In the genomic region with DNA sequence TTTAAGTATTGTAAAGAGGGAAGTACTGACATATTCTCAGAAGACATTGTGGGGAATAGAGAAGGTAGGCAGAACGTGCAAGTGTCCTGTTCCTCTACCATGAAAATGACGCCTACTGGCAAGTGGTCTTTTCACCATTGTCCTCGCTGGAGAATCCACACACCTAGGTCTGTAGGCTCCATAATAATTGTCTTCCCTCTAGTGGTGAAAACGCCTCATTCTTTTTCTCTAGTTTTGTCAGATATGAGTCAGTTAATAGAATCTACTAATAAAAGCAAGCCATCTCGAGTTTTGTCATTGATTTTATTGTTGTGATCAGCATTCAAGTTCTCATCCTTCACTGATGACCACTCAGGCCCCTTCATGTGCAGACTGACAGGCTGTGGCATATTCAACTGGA, we compare ENCODE assay signal across 23 mouse cellular contexts. TPM values are rescaled to one million over a fixed set of nuclear protein-coding genes. Genes with fewer than 3 reads are reported as not detected.
DNase-seq lines count a peak whose midpoint lies in the region; ATAC-seq and TF ChIP-seq lines count a peak whose summit lies in the region.
"Had no signal": no experiment of that assay in that cellular context is flagged by ENCODE, and none has a peak within 500 bp of the region (broad histone marks: within the 10 kb centered on the region; RNA-seq: fewer than 3 reads in every experiment).

No protein-coding gene starts in this region.

- H3K4me3 ChIP-seq in intestine, postnatal 0 days (ENCODE audit: low read depth, low read length) = no peak overlapping the region
- H3K4me3 ChIP-seq in intestine, embryonic 16.5 days (ENCODE audit: low read length) = no peak overlapping the region
- H3K4me3 ChIP-seq in liver, postnatal 0 days (ENCODE audit: low read depth, low read length) = no peak overlapping the region
- H3K4me3 ChIP-seq: embryonic facial prominence, embryonic 13.5 days; forebrain, embryonic 10.5 days; heart, embryonic 13.5 days; hindbrain, embryonic 12.5 days; midbrain, embryonic 13.5 days had no signal

- TF ChIP-seq EP300 in liver, postnatal 0 days (IDR thresholded peaks at IDR 0.05; ENCODE audit: low read depth) = no peak

- peak; percentile 30 for TF ChIP-seq CTCF in intestine, postnatal 0 days (IDR thresholded peaks at IDR 0.05; ENCODE audit: low read depth)
- peak; percentile 60 for TF ChIP-seq CTCF in liver, postnatal 0 days (IDR thresholded peaks at IDR 0.05; ENCODE audit: low read depth)

- H3K9me3 ChIP-seq in intestine, postnatal 0 days (ENCODE audit: control insufficient read depth) = no peaks in the 10 kb centered on the region
- H3K9me3 ChIP-seq in intestine, embryonic 16.5 days (ENCODE audit: control insufficient read depth, low read length) = no peaks in the 10 kb centered on the region
- H3K9me3 ChIP-seq in liver, postnatal 0 days (ENCODE audit: low read length) = no peaks in the 10 kb centered on the region
- H3K9me3 ChIP-seq: embryonic facial prominence, embryonic 13.5 days; forebrain, embryonic 10.5 days; G1E; heart, embryonic 13.5 days; hindbrain, embryonic 12.5 days; midbrain, embryonic 13.5 days had no signal

- no peaks in the 10 kb centered on the region for H3K4me1 ChIP-seq in intestine, postnatal 0 days (replicated peaks; ENCODE audit: control insufficient read depth, insufficient read depth, low read length)
- no peaks in the 10 kb centered on the region for H3K4me1 ChIP-seq in intestine, embryonic 16.5 days (ENCODE audit: control insufficient read depth, insufficient read depth, low read length)
- H3K4me1 ChIP-seq in liver, postnatal 0 days (ENCODE audit: insufficient read depth) = peaks cover 17% of the 10 kb centered on the region
- H3K4me1 ChIP-seq: embryonic facial prominence, embryonic 13.5 days; forebrain, embryonic 10.5 days; hindbrain, embryonic 12.5 days; midbrain, embryonic 13.5 days had no signal

- no peak overlapping the region for H3K9ac ChIP-seq in intestine, postnatal 0 days (ENCODE audit: low read depth, low read length)
- no peak overlapping the region for H3K9ac ChIP-seq in intestine, embryonic 16.5 days (ENCODE audit: low read depth, low read length)
- 0 out of 2 replicates have a peak overlapping the region, but pooled peaks have one; percentile 3 for H3K9ac ChIP-seq in liver, postnatal 0 days (replicated peaks)
- H3K9ac ChIP-seq: embryonic facial prominence, embryonic 13.5 days; heart, embryonic 13.5 days; hindbrain, embryonic 12.5 days; midbrain, embryonic 13.5 days had no signal

- H3K27me3 ChIP-seq in intestine, postnatal 0 days (replicated peaks; ENCODE audit: control insufficient read depth, insufficient read depth, low read length) = no peaks in the 10 kb centered on the region
- H3K27me3 ChIP-seq in intestine, embryonic 16.5 days (replicated peaks; ENCODE audit: control insufficient read depth, insufficient read depth, low read length) = no peaks in the 10 kb centered on the region
- no peaks in the 10 kb centered on the region for H3K27me3 ChIP-seq in liver, postnatal 0 days (ENCODE audit: insufficient read depth, low read length)
- H3K27me3 ChIP-seq: embryonic facial prominence, embryonic 13.5 days; heart, embryonic 13.5 days; hindbrain, embryonic 12.5 days; midbrain, embryonic 13.5 days had no signal

- no peak overlapping the region for H3K27ac ChIP-seq in intestine, postnatal 0 days (ENCODE audit: low read depth, low read length)
- no peak overlapping the region for H3K27ac ChIP-seq in intestine, embryonic 16.5 days (ENCODE audit: low read length)
- H3K27ac ChIP-seq in liver, postnatal 0 days (ENCODE audit: low read depth) = peak overlapping the region; percentile 53
- H3K27ac ChIP-seq: embryonic facial prominence, embryonic 13.5 days; forebrain, embryonic 10.5 days; heart, embryonic 13.5 days; hindbrain, embryonic 12.5 days; midbrain, embryonic 13.5 days had no signal

- DNase-seq in A20 (ENCODE audit: low read depth, low spot score) = peak; percentile 29
- no peak for DNase-seq in liver, postnatal 0 days
- no peak for DNase-seq in kidney, postnatal 25 days
- DNase-seq in Muller cell, postnatal 12 days (ENCODE audit: inconsistent ontology term) = no peak
- DNase-seq in urinary bladder, postnatal 14 days (ENCODE audit: low spot score) = no peak
- DNase-seq: adrenal gland, postnatal 36 days; cerebellum, postnatal 36 days; gastrocnemius, postnatal 36 days; kidney, adult 11 months; lung, postnatal 36 days; right cerebral cortex, postnatal 25 days had no signal

- H3K4me2 ChIP-seq in intestine, postnatal 0 days (replicated peaks; ENCODE audit: low read depth) = no peak overlapping the region
- H3K4me2 ChIP-seq in intestine, embryonic 16.5 days (ENCODE audit: low read depth, low read length) = no peak overlapping the region
- H3K4me2 ChIP-seq in liver, postnatal 0 days (ENCODE audit: low read depth, low read length) = peak overlapping the region; percentile 10; the same call in 1 of the 2 replicates
- H3K4me2 ChIP-seq: embryonic facial prominence, embryonic 13.5 days; heart, embryonic 13.5 days; hindbrain, embryonic 12.5 days; midbrain, embryonic 13.5 days had no signal

- WGBS in intestine, postnatal 0 days = 45% methylated on average over 5 of the region's 5 CpGs
- WGBS in intestine, embryonic 16.5 days = 45% methylated on average over 5 of the region's 5 CpGs
- WGBS in liver, postnatal 0 days (ENCODE audit: insufficient replicate concordance) = 33% methylated on average over 5 of the region's 5 CpGs

- no peaks in the 10 kb centered on the region for H3K36me3 ChIP-seq in intestine, postnatal 0 days (ENCODE audit: control insufficient read depth, insufficient read depth)
- H3K36me3 ChIP-seq in intestine, embryonic 16.5 days (ENCODE audit: control insufficient read depth, insufficient read depth, low read length) = no peaks in the 10 kb centered on the region
- no peaks in the 10 kb centered on the region for H3K36me3 ChIP-seq in liver, postnatal 0 days (replicated peaks; ENCODE audit: insufficient read depth, low read length)
- H3K36me3 ChIP-seq: embryonic facial prominence, embryonic 13.5 days; forebrain, embryonic 10.5 days; G1E; heart, embryonic 13.5 days; hindbrain, embryonic 12.5 days; midbrain, embryonic 13.5 days had no signal

- ATAC-seq in intestine, postnatal 0 days = no peak
- ATAC-seq in intestine, embryonic 16.5 days = no peak
- 0 out of 2 replicates have a peak, but pooled peaks have one; percentile 46 for ATAC-seq in granulocyte monocyte progenitor cell, adult 5-6 weeks (replicated peaks; ENCODE audit: poor library complexity, severe bottlenecking)
- no peak for ATAC-seq in liver, postnatal 0 days
- ATAC-seq: midbrain, embryonic 13.5 days had no signal

RNA-seq across cellular contexts. Expression of gene Olfr66, which starts 11.6 kb away (rescaled TPM):
- polyA plus RNA-seq in intestine, postnatal 0 days (2015; fragmentation: Nextera tagmentation; extraction: Ambion mirVana) = not detected in 2 replicates
- not detected in 2 replicates for polyA plus RNA-seq in intestine, embryonic 16.5 days (2015; fragmentation: Nextera tagmentation; extraction: Ambion mirVana)
- total RNA-seq in granulocyte monocyte progenitor cell, adult 5-6 weeks (2014; fragmentation: Nextera tagmentation) = not detected in 2 replicates
- total RNA-seq in granulocyte monocyte progenitor cell, adult 5-6 weeks (2017) = not detected in 2 replicates
- polyA plus RNA-seq in liver, postnatal 0 days (2015; fragmentation: Nextera tagmentation; extraction: Ambion mirVana) = not detected in 2 replicates
- total RNA-seq: adrenal gland, postnatal 36 days; G1E; gastrocnemius, postnatal 36 days; layer of hippocampus, adult 18-20 months had no signal
- polyA plus RNA-seq: embryonic facial prominence, embryonic 13.5 days; forebrain, embryonic 10.5 days; G1E; heart, embryonic 13.5 days; hindbrain, embryonic 12.5 days; limb, embryonic 14.5 days; midbrain, embryonic 13.5 days; neural tube, embryonic 11.5 days had no signal

RNA-seq across cellular contexts. Expression of gene Olfr64, which starts 19.8 kb away (rescaled TPM):
- polyA plus RNA-seq in intestine, postnatal 0 days (2015; fragmentation: Nextera tagmentation; extraction: Ambion mirVana) = not detected in 2 replicates
- polyA plus RNA-seq in intestine, embryonic 16.5 days (2015; fragmentation: Nextera tagmentation; extraction: Ambion mirVana) = not detected in 2 replicates
- total RNA-seq in granulocyte monocyte progenitor cell, adult 5-6 weeks (2014; fragmentation: Nextera tagmentation) = not detected in 2 replicates
- total RNA-seq in granulocyte monocyte progenitor cell, adult 5-6 weeks (2017) = not detected in 2 replicates
- not detected in 2 replicates for polyA plus RNA-seq in liver, postnatal 0 days (2015; fragmentation: Nextera tagmentation; extraction: Ambion mirVana)
- total RNA-seq: adrenal gland, postnatal 36 days; gastrocnemius, postnatal 36 days; layer of hippocampus, adult 18-20 months had no signal
- polyA plus RNA-seq: embryonic facial prominence, embryonic 13.5 days; forebrain, embryonic 10.5 days; G1E; heart, embryonic 13.5 days; hindbrain, embryonic 12.5 days; limb, embryonic 14.5 days; midbrain, embryonic 13.5 days; neural tube, embryonic 11.5 days had no signal

RNA-seq across cellular contexts. Expression of gene Hbb-y, which starts 21.4 kb away (rescaled TPM):
- 0.52 TPM in 1 of 2 replicates, not detected in the other for polyA plus RNA-seq in intestine, postnatal 0 days (2015; fragmentation: Nextera tagmentation; extraction: Ambion mirVana)
- 30.0 and 42.2 TPM in 2 replicates for polyA plus RNA-seq in intestine, embryonic 16.5 days (2015; fragmentation: Nextera tagmentation; extraction: Ambion mirVana)
- total RNA-seq in granulocyte monocyte progenitor cell, adult 5-6 weeks (2014; fragmentation: Nextera tagmentation) = not detected in 2 replicates
- not detected in 2 replicates for total RNA-seq in granulocyte monocyte progenitor cell, adult 5-6 weeks (2017)
- 5.5 and 5.6 TPM in 2 replicates for polyA plus RNA-seq in liver, postnatal 0 days (2015; fragmentation: Nextera tagmentation; extraction: Ambion mirVana)
- total RNA-seq: adrenal gland, postnatal 36 days; G1E; gastrocnemius, postnatal 36 days; layer of hippocampus, adult 18-20 months had no signal
- polyA plus RNA-seq: G1E had no signal

RNA-seq across cellular contexts. Expression of gene Olfr65, which starts 28.8 kb away (rescaled TPM):
- polyA plus RNA-seq in intestine, postnatal 0 days (2015; fragmentation: Nextera tagmentation; extraction: Ambion mirVana) = not detected in 2 replicates
- polyA plus RNA-seq in intestine, embryonic 16.5 days (2015; fragmentation: Nextera tagmentation; extraction: Ambion mirVana) = not detected in 2 replicates
- not detected in 2 replicates for total RNA-seq in granulocyte monocyte progenitor cell, adult 5-6 weeks (2014; fragmentation: Nextera tagmentation)
- total RNA-seq in granulocyte monocyte progenitor cell, adult 5-6 weeks (2017) = not detected in 2 replicates
- not detected in 2 replicates for polyA plus RNA-seq in liver, postnatal 0 days (2015; fragmentation: Nextera tagmentation; extraction: Ambion mirVana)
- total RNA-seq: adrenal gland, postnatal 36 days; G1E; gastrocnemius, postnatal 36 days; layer of hippocampus, adult 18-20 months had no signal
- polyA plus RNA-seq: embryonic facial prominence, embryonic 13.5 days; forebrain, embryonic 10.5 days; G1E; heart, embryonic 13.5 days; hindbrain, embryonic 12.5 days; limb, embryonic 14.5 days; midbrain, embryonic 13.5 days; neural tube, embryonic 11.5 days had no signal

RNA-seq across cellular contexts. Expression of gene Hbb-bh1, which starts 31.5 kb away (rescaled TPM):
- polyA plus RNA-seq in intestine, postnatal 0 days (2015; fragmentation: Nextera tagmentation; extraction: Ambion mirVana) = not detected in 2 replicates
- polyA plus RNA-seq in intestine, embryonic 16.5 days (2015; fragmentation: Nextera tagmentation; extraction: Ambion mirVana) = 0.64 and 1.2 TPM in 2 replicates
- total RNA-seq in granulocyte monocyte progenitor cell, adult 5-6 weeks (2014; fragmentation: Nextera tagmentation) = not detected in 2 replicates
- not detected in 2 replicates for total RNA-seq in granulocyte monocyte progenitor cell, adult 5-6 weeks (2017)
- 1.8 and 2.5 TPM in 2 replicates for polyA plus RNA-seq in liver, postnatal 0 days (2015; fragmentation: Nextera tagmentation; extraction: Ambion mirVana)
- total RNA-seq: adrenal gland, postnatal 36 days; gastrocnemius, postnatal 36 days; layer of hippocampus, adult 18-20 months had no signal
- polyA plus RNA-seq: G1E had no signal
